Mouse (Mus musculus): ENCODE measurements around the gene Trpm1.
"Not testable (repeated sequence)": the region's sequence is repeated elsewhere in the genome, so short reads cannot be mapped to it uniquely, and the experiment has no call there.

Trpm1 gene

GRCm38 (mm10) chr7:64153535-64153934 lies at the start of gene Trpm1:
Trpm1 (plus strand) TSS chr7:64153835.
- no peak for DNase-seq

GRCm38 (mm10) chr7:64122131-64122715 lies 31.4 kb upstream of the Trpm1 start:
- DNase-seq: no peak

- no peak for DNase-seq
Observed at GRCm38 (mm10) chr7:64123721-64124120, 29.9 kb upstream of the Trpm1 start.

GRCm38 (mm10) chr7:64125994-64126393 lies 27.6 kb upstream of the Trpm1 start:
- DNase-seq: not testable (repeated sequence)

GRCm38 (mm10) chr7:64139866-64140265 lies 13.8 kb upstream of the Trpm1 start:
- DNase-seq: no peak

GRCm38 (mm10) chr7:64141301-64142032 lies 12.2 kb upstream of the Trpm1 start:
- DNase-seq: no peak

DNA sequence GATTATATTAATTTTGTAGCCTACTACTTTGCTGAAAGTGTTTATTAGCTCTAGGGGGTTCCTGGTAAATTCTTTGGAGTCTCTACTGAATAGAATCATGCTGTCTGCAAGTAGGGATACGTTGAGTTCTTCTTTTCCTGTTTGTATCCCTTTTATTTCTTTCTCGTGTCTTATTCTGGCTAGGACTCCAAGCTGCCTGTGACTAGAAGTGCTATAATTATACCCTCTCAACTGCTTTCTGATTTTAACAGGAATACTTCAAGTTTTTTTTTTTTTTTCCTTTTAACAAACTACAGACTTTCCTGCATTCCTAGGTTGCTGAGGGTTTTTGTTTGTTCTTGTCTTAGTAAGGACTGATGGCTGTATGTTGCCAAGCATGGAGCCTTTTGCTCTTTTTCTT lies 4.3 kb upstream of the Trpm1 start:
- DNase-seq: no peak

GRCm38 (mm10) chr7:64149747-64150146 lies 3.9 kb upstream of the Trpm1 start:
- peak; percentile 54 to 65 for DNase-seq

DNA sequence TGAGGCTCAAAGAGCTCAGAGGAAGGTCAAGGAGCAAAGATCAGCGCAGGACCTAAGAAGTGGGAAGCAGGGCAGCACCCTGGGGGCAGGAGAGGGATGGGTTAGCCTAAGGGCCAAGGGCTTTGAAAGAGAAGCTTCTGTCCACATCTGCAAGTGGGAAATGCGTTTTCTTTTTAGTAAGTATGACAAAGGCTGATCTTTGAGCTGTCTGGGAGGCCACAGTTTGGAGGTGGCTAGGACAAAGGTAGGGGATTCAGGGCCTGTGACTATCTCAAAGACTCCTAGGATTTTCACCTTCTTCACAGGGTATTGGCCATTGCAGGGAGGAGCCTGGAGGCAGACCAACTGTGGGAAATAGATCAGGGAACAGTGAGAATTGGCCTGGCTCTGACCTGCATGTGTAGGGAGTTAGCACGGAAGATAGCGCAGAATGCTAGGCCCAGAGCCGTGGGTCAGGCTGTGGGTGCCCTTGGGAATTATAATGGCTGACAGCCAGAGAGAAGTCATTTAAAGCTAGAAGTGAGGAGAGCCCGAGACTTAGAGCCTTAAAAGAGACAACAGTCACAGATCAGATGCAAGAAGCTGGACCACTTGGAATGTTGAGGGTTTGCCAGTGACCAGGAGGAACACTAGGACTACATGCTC lies 3.1 kb upstream of the Trpm1 start:
- DNase-seq: peak; percentile 5 to 13

DNA sequence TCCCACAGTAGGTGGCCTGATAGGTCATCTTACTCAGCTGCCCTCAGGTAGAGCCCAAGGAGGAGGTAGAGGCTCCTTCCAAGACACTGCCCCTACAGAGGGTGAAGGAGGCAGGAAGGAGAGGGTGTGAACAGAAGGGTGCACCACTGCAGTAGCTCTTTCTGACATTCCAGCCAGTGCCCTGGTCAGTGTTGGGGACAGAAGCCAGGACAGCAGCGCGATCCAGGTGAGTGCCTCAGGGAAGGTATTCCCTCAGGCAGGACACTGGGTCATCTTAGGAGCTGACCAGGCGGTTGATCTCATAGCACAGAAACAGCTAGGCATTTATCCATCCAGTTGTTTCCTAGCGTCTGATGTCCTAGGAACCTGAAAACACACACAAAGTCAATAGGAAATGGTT lies 1.6 kb downstream of the Trpm1 start:
- peak in 1 of 2 experiments; percentile 29 for DNase-seq

DNA sequence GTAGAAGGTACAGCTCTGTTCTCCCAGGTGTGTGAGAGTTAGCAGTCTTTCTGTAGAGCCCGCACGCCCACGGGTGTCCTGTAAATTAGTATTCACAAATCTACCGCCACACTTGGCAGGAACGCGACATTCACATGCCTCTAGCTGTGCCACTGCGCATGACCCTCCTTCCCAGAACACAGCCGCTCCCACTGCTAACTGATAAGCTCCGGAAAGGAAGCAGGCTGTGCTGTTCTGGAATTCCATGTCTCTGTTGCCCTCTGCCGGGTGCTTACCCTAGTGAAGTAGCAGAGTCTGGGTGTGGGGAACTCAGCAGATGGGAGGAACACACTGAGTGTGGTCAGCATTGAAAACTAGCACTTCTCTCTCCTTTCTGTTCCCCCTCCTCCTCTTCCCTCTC lies 2.1 kb downstream of the Trpm1 start:
- DNase-seq: peak; percentile 86 to 89

DNA sequence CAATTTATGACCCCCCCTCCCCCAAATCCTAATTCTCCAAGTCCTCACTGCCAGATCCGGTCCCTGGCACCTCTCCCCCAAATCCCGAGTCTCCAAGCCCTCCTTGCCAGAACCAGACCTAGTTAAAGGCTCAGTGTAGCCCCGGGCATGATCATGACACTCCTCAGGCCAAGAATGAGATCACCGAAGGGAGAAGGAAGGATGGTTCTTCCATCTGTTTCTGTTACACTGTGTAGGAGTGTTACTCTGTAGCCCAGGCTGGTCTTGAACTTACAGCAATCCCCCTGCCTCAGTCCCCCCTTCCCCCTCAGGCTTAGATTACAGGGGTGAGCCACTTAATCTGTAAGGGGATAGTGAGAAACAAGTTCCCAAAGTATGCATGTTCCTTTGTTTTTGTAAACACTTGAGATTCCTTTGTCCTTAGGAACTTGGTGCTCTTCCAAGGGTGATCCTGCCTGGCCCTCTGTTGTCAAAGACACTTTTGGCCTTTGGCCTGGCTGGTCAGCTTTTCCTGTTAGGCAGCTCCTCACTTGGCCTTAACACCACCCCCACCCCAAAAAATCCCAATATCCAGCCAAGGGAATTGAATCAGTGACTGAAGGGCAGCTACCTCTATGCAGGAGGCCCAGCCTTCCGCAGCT lies 2.8 kb downstream of the Trpm1 start:
- DNase-seq: peak; percentile 72 to 81

DNA sequence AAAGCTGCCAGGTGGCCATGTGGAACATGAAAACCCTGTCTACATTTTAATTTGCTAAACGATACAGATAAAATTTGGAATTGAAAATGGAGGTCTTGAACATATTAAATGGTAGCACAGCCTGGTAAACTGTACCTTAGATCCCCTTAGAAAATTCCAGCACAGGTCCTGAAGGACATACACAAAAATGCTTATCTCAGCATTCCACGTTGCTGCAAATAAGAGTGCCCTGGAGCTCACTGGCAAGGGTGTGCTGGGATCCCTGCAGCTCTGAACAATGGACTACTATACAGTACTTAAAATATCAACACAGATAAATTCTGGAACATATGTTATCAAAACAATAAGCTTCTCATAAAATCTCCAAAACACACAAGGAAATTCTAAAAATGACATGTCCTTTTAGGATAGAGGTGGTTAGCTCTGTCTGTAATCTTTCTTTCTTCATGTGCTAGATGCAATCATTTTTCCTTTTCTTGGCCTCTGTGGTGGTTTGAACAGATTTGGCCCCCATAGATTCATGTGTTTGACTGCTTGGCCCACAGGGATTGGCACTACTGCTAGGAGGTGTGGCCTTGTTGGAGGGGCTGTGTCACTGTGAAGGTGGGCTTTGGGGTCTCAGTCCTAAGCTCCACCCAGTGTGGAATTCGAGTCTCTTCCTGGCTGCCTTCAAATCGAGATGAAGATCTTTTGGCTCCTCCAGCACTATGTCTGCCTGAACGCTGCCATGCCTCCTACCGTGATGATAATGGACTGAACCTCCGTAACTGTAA lies 3.5 kb downstream of the Trpm1 start:
- DNase-seq: peak; percentile 26 to 38

DNA sequence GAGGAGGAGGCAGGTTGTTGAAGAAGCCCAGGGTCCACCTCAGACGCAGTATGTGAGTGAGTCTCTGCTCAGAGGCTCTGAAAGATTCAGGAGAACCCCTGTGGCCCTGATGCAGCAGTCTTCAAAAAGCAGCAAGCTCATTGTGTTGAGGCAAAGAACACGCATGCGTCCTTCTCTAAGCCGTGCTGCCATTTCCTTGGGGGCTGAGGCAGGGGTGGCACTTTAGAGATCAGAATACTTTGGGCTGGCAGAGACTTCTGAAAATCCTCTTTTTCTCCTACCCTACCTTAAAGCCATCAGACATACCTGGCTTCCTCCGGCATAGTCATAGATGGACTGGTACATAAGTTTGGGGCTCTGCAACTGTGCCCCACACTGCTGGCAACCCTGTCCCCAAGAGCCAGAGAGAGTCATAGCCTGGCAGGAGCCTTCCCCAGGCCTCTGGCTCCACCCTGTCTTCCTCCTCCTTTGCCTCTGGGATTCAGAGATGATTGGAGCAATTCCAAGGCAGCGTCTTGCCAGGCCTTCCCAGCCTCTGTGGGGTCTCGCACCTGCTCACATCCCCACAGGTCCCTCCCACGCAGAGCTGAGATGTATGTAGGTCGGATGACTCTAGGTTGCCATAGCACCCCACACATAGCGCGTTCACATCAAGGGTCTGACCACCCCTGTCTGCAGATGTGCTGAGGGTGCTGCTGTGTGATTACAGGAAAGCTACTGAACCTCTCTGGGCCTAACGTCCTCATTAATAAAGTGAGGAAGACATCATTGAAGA lies 4.8 kb downstream of the Trpm1 start:
- peak; percentile 36 to 37 for DNase-seq

DNA sequence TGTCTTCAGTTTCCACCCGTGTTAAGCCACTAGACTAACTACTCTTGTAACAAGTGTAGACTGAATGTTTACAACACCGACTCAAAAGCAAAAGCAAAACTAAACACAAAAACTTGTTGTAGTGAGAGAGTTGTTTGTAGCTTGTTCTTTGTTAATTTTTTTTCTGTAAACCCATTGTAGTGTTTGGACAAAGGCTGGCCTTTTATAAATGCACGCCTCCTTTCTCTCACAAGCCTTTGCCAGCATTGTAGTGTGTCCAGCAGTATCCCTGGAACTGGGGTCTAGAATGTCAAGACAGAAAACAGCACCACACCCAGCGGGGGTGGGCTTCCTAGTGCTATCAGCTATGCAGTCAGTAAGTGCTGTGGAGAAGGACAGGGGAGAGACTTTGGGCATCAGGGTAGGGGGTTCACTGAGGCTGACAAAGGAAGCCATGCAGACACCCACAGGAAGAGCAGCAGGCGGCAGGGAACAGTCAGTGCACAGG lies 5.5 kb downstream of the Trpm1 start:
- no peak for DNase-seq

- DNase-seq: no peak
Observed at GRCm38 (mm10) chr7:64159612-64160591, 6.3 kb downstream of the Trpm1 start.

DNA sequence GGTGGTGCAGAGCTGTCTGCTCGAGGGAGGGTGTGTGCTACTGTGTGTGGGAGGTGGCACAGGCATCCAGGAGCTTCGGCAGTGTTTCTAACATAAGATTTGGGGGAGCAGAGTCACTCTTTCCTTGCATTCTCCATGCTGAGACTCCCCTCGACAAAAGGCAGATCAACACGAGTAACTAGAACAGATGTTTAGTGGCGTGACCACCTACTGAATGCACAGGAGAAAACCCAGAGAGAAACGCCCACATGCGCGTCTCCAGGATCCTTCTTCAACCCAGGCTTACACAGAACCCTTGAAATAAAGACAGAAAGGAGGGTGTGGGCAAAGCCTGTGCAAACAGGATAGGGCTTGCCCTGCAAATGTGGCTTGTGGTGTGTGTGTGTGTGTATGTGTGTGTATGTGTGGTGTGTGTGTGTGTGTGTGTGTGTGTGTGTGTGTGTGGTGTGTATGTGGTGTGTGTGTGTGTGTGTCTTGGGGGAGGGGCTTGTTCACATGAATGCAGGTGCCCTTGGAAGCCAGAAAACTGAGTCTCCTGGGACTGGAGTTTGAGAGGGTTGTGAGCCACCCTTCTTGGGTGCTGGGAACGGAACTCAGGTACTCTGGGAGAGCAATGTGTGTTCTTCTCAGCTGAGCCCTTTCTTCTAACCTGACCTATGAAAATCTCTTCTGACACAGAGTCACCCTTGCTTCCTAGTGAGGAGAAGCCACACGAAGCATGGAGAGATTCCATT lies 7.3 kb downstream of the Trpm1 start:
- no peak for DNase-seq

- DNase-seq: no peak
Observed at GRCm38 (mm10) chr7:64161990-64162389, 8.4 kb downstream of the Trpm1 start.

DNA sequence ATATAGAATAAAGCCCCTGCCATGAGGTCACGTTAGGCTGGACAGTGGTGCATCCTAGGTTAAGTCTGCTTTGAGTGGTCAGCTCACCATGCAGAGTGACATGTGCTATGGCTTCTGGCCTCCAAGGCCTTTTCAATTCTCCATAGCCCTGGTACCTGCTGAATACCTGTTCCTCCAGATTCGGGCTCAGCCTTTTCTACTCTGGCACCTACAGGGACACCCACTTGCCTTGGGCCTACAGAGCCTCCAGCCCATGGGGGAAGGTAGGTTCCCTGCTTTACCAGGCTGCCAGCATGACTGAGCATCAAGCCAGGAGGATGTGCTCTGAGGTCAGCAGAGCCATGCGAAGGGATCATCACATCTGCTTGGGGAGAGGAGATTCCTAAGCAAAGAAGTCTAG lies 9.5 kb downstream of the Trpm1 start:
- no peak for DNase-seq

DNA sequence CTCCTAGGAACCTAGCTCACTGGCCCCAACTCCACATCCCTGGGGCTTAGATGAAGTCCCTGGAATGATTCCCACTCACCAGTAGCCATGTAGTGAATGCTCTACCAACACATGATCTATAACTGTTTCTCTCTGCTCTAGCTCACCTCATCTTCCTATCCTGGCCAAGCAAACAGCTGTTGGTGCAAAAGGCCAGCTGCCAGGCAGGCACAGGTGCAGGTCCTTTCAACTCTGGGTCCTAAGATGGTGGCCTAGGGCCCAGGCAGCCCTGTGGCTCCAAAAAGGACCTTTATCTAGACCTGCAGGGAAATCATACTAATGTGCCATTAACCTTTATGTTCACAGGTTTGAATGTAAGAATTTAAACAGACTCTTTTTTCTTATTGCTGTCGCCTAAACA lies 10.3 kb downstream of the Trpm1 start:
- DNase-seq: no peak

Measured in cerebellum, postnatal 14 days (tissue).